ENCODE assay signal across 30 mouse cellular contexts in genomic region chr17:25320819-25321218, GRCm38 (mm10). TPM values are rescaled to one million over a fixed set of nuclear protein-coding genes. Genes with fewer than 3 reads are reported as not detected.
"Had no signal": no experiment of that assay in that cellular context is flagged by ENCODE, and none has a peak within 500 bp of the region (broad histone marks: within the 10 kb centered on the region; RNA-seq: fewer than 3 reads in every experiment).

No protein-coding gene starts in this region.

- H3K27ac ChIP-seq: forebrain, embryonic 15.5 days; heart, embryonic 10.5 days; hindbrain, embryonic 10.5 days; hindbrain, embryonic 12.5 days; hindbrain, embryonic 14.5 days; intestine, embryonic 15.5 days; limb, embryonic 13.5 days; limb, embryonic 15.5 days; liver, embryonic 12.5 days; liver, embryonic 14.5 days had no signal

- H3K4me1 ChIP-seq: forebrain, embryonic 15.5 days; heart, embryonic 10.5 days; heart, embryonic 12.5 days; hindbrain, embryonic 12.5 days; intestine, embryonic 15.5 days; limb, embryonic 13.5 days; limb, embryonic 15.5 days; liver, embryonic 12.5 days had no signal

- H3K27me3 ChIP-seq: forebrain, embryonic 15.5 days; intestine, embryonic 15.5 days; limb, embryonic 15.5 days had no signal

- DNase-seq: forebrain, postnatal 0 days; gastrocnemius, postnatal 14 days; gastrocnemius, postnatal 36 days; heart, adult 18-20 months; heart, postnatal 10 days; heart, postnatal 4 days; layer of hippocampus, adult 9-11 months; layer of hippocampus, postnatal 36 days; left cerebral cortex, postnatal 4 days had no signal

- H3K36me3 ChIP-seq: forebrain, embryonic 15.5 days; heart, embryonic 10.5 days; heart, embryonic 12.5 days; hindbrain, embryonic 10.5 days; hindbrain, embryonic 12.5 days; intestine, embryonic 15.5 days; limb, embryonic 13.5 days; limb, embryonic 15.5 days; liver, embryonic 12.5 days had no signal

- H3K4me3 ChIP-seq: forebrain, embryonic 15.5 days; heart, embryonic 10.5 days; heart, embryonic 12.5 days; hindbrain, embryonic 10.5 days; hindbrain, embryonic 12.5 days; intestine, embryonic 15.5 days; limb, embryonic 13.5 days; limb, embryonic 15.5 days; liver, embryonic 12.5 days had no signal

- ATAC-seq: forebrain, embryonic 15.5 days; forebrain, postnatal 0 days; hindbrain, embryonic 16.5 days; inflammation-experienced regulatory T-cells, adult 6 months; intestine, embryonic 15.5 days; intestine, postnatal 0 days; liver, embryonic 12.5 days had no signal

- H3K9me3 ChIP-seq: forebrain, embryonic 15.5 days; heart, embryonic 10.5 days; heart, embryonic 12.5 days; hindbrain, embryonic 10.5 days; hindbrain, embryonic 12.5 days; intestine, embryonic 15.5 days; limb, embryonic 13.5 days; limb, embryonic 15.5 days; liver, embryonic 12.5 days had no signal

- H3K9ac ChIP-seq: forebrain, embryonic 15.5 days; forebrain, postnatal 0 days; heart, embryonic 12.5 days; hindbrain, embryonic 12.5 days; hindbrain, embryonic 14.5 days; intestine, embryonic 15.5 days; limb, embryonic 13.5 days; limb, embryonic 15.5 days; liver, embryonic 12.5 days; liver, embryonic 14.5 days had no signal

- H3K4me2 ChIP-seq: forebrain, embryonic 15.5 days; heart, embryonic 12.5 days; hindbrain, embryonic 12.5 days; hindbrain, embryonic 14.5 days; intestine, embryonic 15.5 days; limb, embryonic 13.5 days; limb, embryonic 15.5 days; liver, embryonic 12.5 days had no signal

RNA-seq across cellular contexts. Expression of gene Prss29, which starts 2.4 kb away (rescaled TPM):
- polyA plus RNA-seq: forebrain, embryonic 15.5 days; forebrain, postnatal 0 days; heart, embryonic 10.5 days; heart, embryonic 12.5 days; heart, embryonic 14.5 days; heart, embryonic 16.5 days; hindbrain, embryonic 10.5 days; hindbrain, embryonic 12.5 days; hindbrain, embryonic 14.5 days; hindbrain, embryonic 16.5 days; inflammation-experienced regulatory T-cells, adult 6 months; intestine, embryonic 15.5 days; intestine, postnatal 0 days; large intestine, adult 2 months; limb, embryonic 11.5 days; limb, embryonic 13.5 days; limb, embryonic 15.5 days; liver, adult 2 months; liver, embryonic 12.5 days; liver, embryonic 14.5 days; liver, embryonic 16.5 days had no signal

RNA-seq across cellular contexts. Expression of gene Prss28, which starts 12.4 kb away (rescaled TPM):
- polyA plus RNA-seq: forebrain, embryonic 15.5 days; forebrain, postnatal 0 days; gonadal fat pad, adult 2 months; heart, embryonic 10.5 days; heart, embryonic 12.5 days; heart, embryonic 14.5 days; heart, embryonic 16.5 days; hindbrain, embryonic 10.5 days; hindbrain, embryonic 12.5 days; hindbrain, embryonic 14.5 days; hindbrain, embryonic 16.5 days; inflammation-experienced regulatory T-cells, adult 6 months; intestine, embryonic 15.5 days; intestine, postnatal 0 days; large intestine, adult 2 months; limb, embryonic 11.5 days; limb, embryonic 13.5 days; limb, embryonic 15.5 days; liver, adult 2 months; liver, embryonic 12.5 days; liver, embryonic 14.5 days; liver, embryonic 16.5 days had no signal

RNA-seq across cellular contexts. Expression of gene Prss34, which starts 22.6 kb away (rescaled TPM):
- polyA plus RNA-seq: forebrain, postnatal 0 days; heart, embryonic 10.5 days; heart, embryonic 12.5 days; hindbrain, embryonic 10.5 days; hindbrain, embryonic 12.5 days; hindbrain, embryonic 14.5 days; hindbrain, embryonic 16.5 days; inflammation-experienced regulatory T-cells, adult 6 months; large intestine, adult 2 months; limb, embryonic 11.5 days; liver, adult 2 months; liver, embryonic 12.5 days had no signal

RNA-seq across cellular contexts. Expression of gene Tpsab1, which starts 24.5 kb away (rescaled TPM):
- polyA plus RNA-seq: forebrain, embryonic 15.5 days; heart, embryonic 10.5 days; heart, embryonic 12.5 days; hindbrain, embryonic 10.5 days; hindbrain, embryonic 12.5 days; hindbrain, embryonic 14.5 days; hindbrain, embryonic 16.5 days; inflammation-experienced regulatory T-cells, adult 6 months; intestine, embryonic 15.5 days; large intestine, adult 2 months; limb, embryonic 11.5 days; liver, adult 2 months; liver, embryonic 12.5 days; liver, embryonic 14.5 days; liver, embryonic 16.5 days had no signal

RNA-seq across cellular contexts. Expression of gene Tpsb2, which starts 45.3 kb away (rescaled TPM):
- polyA plus RNA-seq: forebrain, embryonic 15.5 days; heart, embryonic 10.5 days; heart, embryonic 12.5 days; hindbrain, embryonic 10.5 days; hindbrain, embryonic 12.5 days; inflammation-experienced regulatory T-cells, adult 6 months; limb, embryonic 11.5 days; liver, adult 2 months; liver, embryonic 12.5 days had no signal
